Mouse (Mus musculus) cerebellum, adult 2 months (tissue): ENCODE measurements around the gene Fhad1. TPM values are rescaled to one million over a fixed set of nuclear protein-coding genes. Genes with fewer than 3 reads are reported as not detected.
"Not testable (repeated sequence)": the region's sequence is repeated elsewhere in the genome, so short reads cannot be mapped to it uniquely, and the experiment has no call there.

Experiments
- DNase-seq, 2 experiments: peaks; one replicate each; pipeline ENCODE4 v3.0.0; 2021
- H3K27ac ChIP-seq: fragments of 200-500 bp; 2 replicates; pipeline ENCODE4 v1.5.1; 2012; ENCODE audit warnings: low read length, control low read depth, inconsistent platforms; ENCODE audit not compliant: insufficient read depth
- H3K27me3 ChIP-seq: fragments of 200-500 bp; 2 replicates; pipeline ENCODE4 v1.6.1; 2012; ENCODE audit warnings: inconsistent platforms, mild to moderate bottlenecking, low read length, moderate library complexity; ENCODE audit not compliant: control insufficient read depth, insufficient read depth
- H3K4me1 ChIP-seq: fragments of 200-500 bp; 2 replicates; pipeline ENCODE4 v1.6.1; 2011; ENCODE audit warnings: low read length; ENCODE audit not compliant: control insufficient read depth, insufficient read depth
- H3K4me3 ChIP-seq: fragments of 200-500 bp; replicated peaks from 2 replicates; pipeline ENCODE3; 2011; ENCODE audit warnings: mild to moderate bottlenecking, low read depth, low read length, control low read depth; ENCODE audit not compliant: insufficient read depth
- CTCF ChIP-seq: fragments of 200-500 bp; IDR thresholded peaks from 2 replicates; pipeline ENCODE4 v1.5.1; 2011; ENCODE audit warnings: low read depth, mild to moderate bottlenecking, control low read depth, low read length, moderate library complexity, borderline replicate concordance; ENCODE audit not compliant: insufficient read depth
- POLR2A ChIP-seq: fragments of 200-500 bp; IDR thresholded peaks from 2 replicates; pipeline ENCODE4 v1.6.1; 2011; ENCODE audit warnings: low read length, control low read depth, borderline replicate concordance; ENCODE audit not compliant: insufficient read depth
- WGBS: fragments of 180-500 bp; shearing (Covaris S2); methylation state at CpG from one replicate; pipeline ENCODE4 v1.1.7; 2018; 5-methylcytosine and 5-hydroxymethylcytosine counted together
- polyA plus RNA-seq: library from polyadenylated mRNA; depleted of rRNA; stranded (reverse); fragments of >200 nt; gene quantifications from 2 replicates; pipeline ENCODE4 v1.2.3, GENCODE M21; 2012

The Fhad1 gene
- polyA plus RNA-seq, 1 experiment: 2.1 TPM

GRCm38 (mm10) chr4:142055600-142055999 lies 40.7 kb upstream of the Fhad1 start:
- Histone ChIP-seq H3K4me3 (no peak overlapping the region), H3K4me1 (peaks cover 55% of the 10 kb centered on the region), H3K27ac (peak overlapping the region; percentile 27; the same call in 1 of the 2 replicates), H3K27me3 (no peaks in the 10 kb centered on the region)
- TF ChIP-seq CTCF: no peak
- 0 out of 2 replicates have a peak, but pooled peaks have one; percentile 16 for TF ChIP-seq POLR2A
- peak; percentile 78 to 87 for DNase-seq
- 8% methylated on average over 8 of the region's 8 CpGs for WGBS

- TF ChIP-seq CTCF (no peak), POLR2A (no peak)
- H3K4me1 ChIP-seq: peaks cover 47% of the 10 kb centered on the region
- 86% methylated on average over 11 of the region's 11 CpGs for WGBS
- no peak overlapping the region for H3K27ac ChIP-seq
- DNase-seq: no peak
- no peaks in the 10 kb centered on the region for H3K27me3 ChIP-seq
- H3K4me3 ChIP-seq: no peak overlapping the region
Observed at GRCm38 (mm10) chr4:142054580-142054979, 39.7 kb upstream of the Fhad1 start.

GRCm38 (mm10) chr4:142053661-142054448 lies 39.0 kb upstream of the Fhad1 start:
- H3K27ac ChIP-seq: no peak overlapping the region
- DNase-seq: no peak
- H3K4me1 ChIP-seq: peaks cover 43% of the 10 kb centered on the region
- no peaks in the 10 kb centered on the region for H3K27me3 ChIP-seq
- 82% methylated on average over 9 of the region's 9 CpGs for WGBS
- TF ChIP-seq CTCF (no peak), POLR2A (no peak)
- no peak overlapping the region for H3K4me3 ChIP-seq

- Histone ChIP-seq H3K27ac (no peak overlapping the region), H3K27me3 (no peaks in the 10 kb centered on the region)
Observed at GRCm38 (mm10) chr4:142053261-142053660, 38.4 kb upstream of the Fhad1 start.

GRCm38 (mm10) chr4:142052391-142053132 lies 37.7 kb upstream of the Fhad1 start:
- H3K4me1 ChIP-seq: peaks cover 46% of the 10 kb centered on the region
- TF ChIP-seq POLR2A: no peak
- TF ChIP-seq CTCF: no peak
- no peaks in the 10 kb centered on the region for H3K27me3 ChIP-seq
- H3K27ac ChIP-seq: no peak overlapping the region
- WGBS: 63% methylated on average over 22 of the region's 22 CpGs
- H3K4me3 ChIP-seq: no peak overlapping the region
- no peak for DNase-seq

More at GRCm38 (mm10) chr4:142053261-142053660, 38.4 kb upstream of the Fhad1 start:
- H3K4me3 ChIP-seq: no peak overlapping the region
- DNase-seq: no peak
- TF ChIP-seq CTCF (no peak), POLR2A (no peak)
- 57% methylated on average over 4 of the region's 4 CpGs for WGBS
- peaks cover 46% of the 10 kb centered on the region for H3K4me1 ChIP-seq

- whole genome bisulfite sequencing: 96% methylated on average over 6 of the region's 6 CpGs
- not testable (repeated sequence) for H3K27me3 ChIP-seq
- H3K4me1 ChIP-seq: peaks cover 47% of the 10 kb centered on the region
Observed at GRCm38 (mm10) chr4:142051883-142052282, 37.0 kb upstream of the Fhad1 start.

GRCm38 (mm10) chr4:142049963-142050362 lies 35.1 kb upstream of the Fhad1 start:
- Histone ChIP-seq H3K27me3 (no peaks in the 10 kb centered on the region), H3K4me3 (no peak overlapping the region), H3K27ac (no peak overlapping the region), H3K4me1 (peaks cover 45% of the 10 kb centered on the region)
- TF ChIP-seq CTCF: no peak
- TF ChIP-seq POLR2A: no peak
- DNase-seq: no peak
- 95% methylated on average over 5 of the region's 5 CpGs for WGBS

More at GRCm38 (mm10) chr4:142051883-142052282, 37.0 kb upstream of the Fhad1 start:
- DNase-seq, H3K27ac ChIP-seq, H3K4me3 ChIP-seq: not testable (repeated sequence)

GRCm38 (mm10) chr4:142048391-142048790 lies 33.5 kb upstream of the Fhad1 start:
- no peak for DNase-seq
- TF ChIP-seq CTCF: no peak
- TF ChIP-seq POLR2A: no peak
- no peak overlapping the region for H3K27ac ChIP-seq
- WGBS: 63% methylated on average over 8 of the region's 8 CpGs
- no peaks in the 10 kb centered on the region for H3K27me3 ChIP-seq
- peaks cover 40% of the 10 kb centered on the region for H3K4me1 ChIP-seq
- H3K4me3 ChIP-seq: no peak overlapping the region
